Mouse (Mus musculus) midbrain, postnatal 0 days (tissue): Measurements from ENCODE around the gene Dclk2. TPM values are rescaled to one million over a fixed set of nuclear protein-coding genes. Genes with fewer than 3 reads are reported as not detected.

ENCODE experiments used
- ATAC-seq: fragments of 200-750 bp; cut with Nextera tagmentation; 2 replicates; pipeline ENCODE4 v1.8.0; 2017; ENCODE audit warnings: moderate number of reproducible peaks, mild to moderate bottlenecking, moderate TSS enrichment, moderate library complexity; ENCODE audit not compliant: low FRiP score
- DNase-seq: peaks from one replicate; pipeline ENCODE4 v3.0.0-alpha.2; 2015; ENCODE audit warnings: low spot score
- H3K27ac ChIP-seq: fragments of 300-500 bp; sonication (generic); 2 replicates; pipeline ENCODE4 v1.5.1; 2014; ENCODE audit warnings: low read depth, mild to moderate bottlenecking, low read length, mixed read lengths
- H3K27me3 ChIP-seq: fragments of 300-500 bp; sonication (generic); 2 replicates; pipeline ENCODE4 v1.6.1; 2014; ENCODE audit warnings: low read length, control low read depth, mixed read lengths; ENCODE audit not compliant: insufficient read depth
- H3K36me3 ChIP-seq: fragments of 300-500 bp; sonication (generic); 2 replicates; pipeline ENCODE4 v1.6.1; 2014; ENCODE audit warnings: low read length, control low read depth, mixed read lengths; ENCODE audit not compliant: insufficient read depth
- H3K4me1 ChIP-seq: fragments of 300-500 bp; sonication (generic); 2 replicates; pipeline ENCODE4 v1.6.1; 2014; ENCODE audit warnings: mild to moderate bottlenecking, control low read depth, antibody characterized with exemption, low read length, mixed read lengths; ENCODE audit not compliant: insufficient read depth
- H3K4me2 ChIP-seq: fragments of 300-500 bp; sonication (generic); 2 replicates; pipeline ENCODE4 v1.6.1; 2014; ENCODE audit warnings: low read depth, mild to moderate bottlenecking, low read length, mixed read lengths; ENCODE audit not compliant: poor library complexity, severe bottlenecking
- H3K4me3 ChIP-seq: fragments of 300-500 bp; sonication (generic); 2 replicates; pipeline ENCODE4 v1.5.1; 2014; ENCODE audit warnings: low read depth, mild to moderate bottlenecking, low read length, moderate library complexity
- H3K9ac ChIP-seq: fragments of 300-500 bp; sonication (generic); replicated peaks from 2 replicates; pipeline ENCODE4 v1.6.1; 2014; ENCODE audit warnings: mild to moderate bottlenecking, low read length, moderate library complexity, mixed read lengths; ENCODE audit not compliant: poor library complexity, severe bottlenecking
- H3K9me3 ChIP-seq: fragments of 300-500 bp; sonication (generic); 2 replicates; pipeline ENCODE4 v1.6.1; 2016; ENCODE audit warnings: low read length, control low read depth
- CTCF ChIP-seq: IDR thresholded peaks from 2 replicates; pipeline ENCODE4 v1.5.1; 2016; ENCODE audit warnings: antibody characterized with exemption, mild to moderate bottlenecking
- WGBS: fragments of 180-500 bp; shearing (Covaris S2); extraction: QIAGEN DNeasy Blood & Tissue Kit; methylation state at CpG from one replicate; pipeline ENCODE4 v1.1.7; 2014; 5-methylcytosine and 5-hydroxymethylcytosine counted together
- polyA plus RNA-seq: library from polyadenylated mRNA; unstranded; fragments of >200 nt; fragmentation: Nextera tagmentation; extraction: Ambion mirVana; gene quantifications from 2 replicates; pipeline ENCODE4 v1.2.1, GENCODE M21; 2015
- total RNA-seq: library from RNA; depleted of rRNA; stranded (reverse); fragments of >200 nt; gene quantifications from 2 replicates; pipeline ENCODE4 v1.2.3, GENCODE M21; 2014

Dclk2 gene
- total and polyA plus RNA-seq, 2 experiments from 2014 or later: 71.6 to 158 TPM

- H3K27ac ChIP-seq: no peak overlapping the region
- H3K9ac ChIP-seq: no peak overlapping the region
- H3K9me3 ChIP-seq: no peaks in the 10 kb centered on the region
- TF ChIP-seq CTCF: no peak
- ATAC-seq (no peak), DNase-seq (no peak)
- no peak overlapping the region for H3K4me3 ChIP-seq
- H3K4me1 ChIP-seq: no peaks in the 10 kb centered on the region
- 90% methylated on average over 10 of the region's 10 CpGs for WGBS
- H3K4me2 ChIP-seq: no peak overlapping the region
- no peaks in the 10 kb centered on the region for H3K36me3 ChIP-seq
- H3K27me3 ChIP-seq: no peaks in the 10 kb centered on the region
Measured at GRCm38 (mm10) chr3:86923686-86924085, 3.0 kb upstream of the Dclk2 start.

- peaks cover 16% of the 10 kb centered on the region for H3K4me1 ChIP-seq
- ATAC-seq: no peak
- TF ChIP-seq CTCF: no peak
- peak overlapping the region; percentile 70 for H3K4me3 ChIP-seq
- DNase-seq: no peak
- WGBS: 58% methylated on average over 18 of the region's 18 CpGs
- no peaks in the 10 kb centered on the region for H3K36me3 ChIP-seq
- H3K4me2 ChIP-seq: peak overlapping the region; percentile 72
- H3K9ac ChIP-seq: peak overlapping the region; percentile 78; the same call in 1 of the 2 replicates
- H3K9me3 ChIP-seq: no peaks in the 10 kb centered on the region
- H3K27me3 ChIP-seq: no peaks in the 10 kb centered on the region
- peak overlapping the region; percentile 84 for H3K27ac ChIP-seq
Measured at GRCm38 (mm10) chr3:86921181-86921975, 726 bp upstream of the Dclk2 start.

DNA sequence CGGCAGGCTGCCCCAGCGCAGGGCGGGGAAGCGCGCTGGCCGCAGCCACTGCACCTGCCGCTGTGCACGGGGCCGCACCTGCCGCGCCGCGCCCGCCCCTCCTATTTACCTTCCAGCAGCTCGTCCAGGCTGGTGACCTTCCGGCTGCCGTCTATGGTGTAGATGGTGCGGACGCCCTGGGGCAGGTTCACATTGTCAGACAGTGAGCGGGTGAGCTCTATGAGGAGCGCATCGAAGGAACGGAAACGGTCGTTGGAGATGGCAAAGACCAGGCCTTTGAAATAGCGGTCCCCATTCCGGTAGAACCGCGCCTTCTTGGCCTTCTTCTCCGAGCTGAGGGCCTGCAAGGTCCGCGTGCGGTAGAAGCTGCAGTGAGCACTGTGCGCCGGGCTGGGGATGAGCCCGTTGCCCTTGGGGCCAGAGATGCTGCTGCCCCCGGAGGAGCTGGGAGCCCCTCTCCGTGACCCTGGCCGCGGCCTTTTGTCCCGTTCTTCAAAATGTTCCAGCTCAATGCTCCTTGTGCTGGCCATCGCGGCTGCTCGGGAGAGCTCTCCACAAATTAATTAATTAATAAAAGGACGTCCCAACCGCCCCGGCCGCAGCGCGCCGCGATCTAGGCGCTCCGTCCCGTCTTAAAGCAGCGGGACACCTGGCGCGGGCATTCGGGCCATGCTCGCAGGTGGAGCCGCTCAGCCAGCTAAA is 860 bp downstream of the Dclk2 start:
- peak overlapping the region; percentile 72 for H3K4me2 ChIP-seq
- ATAC-seq (peak; percentile 51), DNase-seq (peak; percentile 46)
- peak overlapping the region; percentile 70 for H3K4me3 ChIP-seq
- no peaks in the 10 kb centered on the region for H3K9me3 ChIP-seq
- H3K9ac ChIP-seq: peak overlapping the region; percentile 78
- 1% methylated on average over 60 of the region's 61 CpGs for WGBS
- H3K4me1 ChIP-seq: peaks cover 22% of the 10 kb centered on the region
- peak overlapping the region; percentile 84 for H3K27ac ChIP-seq
- no peaks in the 10 kb centered on the region for H3K27me3 ChIP-seq
- TF ChIP-seq CTCF: no peak
- H3K36me3 ChIP-seq: no peaks in the 10 kb centered on the region

- Histone ChIP-seq H3K27ac (no peak overlapping the region), H3K9me3 (no peaks in the 10 kb centered on the region), H3K9ac (no peak overlapping the region), H3K4me3 (no peak overlapping the region), H3K27me3 (no peaks in the 10 kb centered on the region), H3K4me2 (peak overlapping the region; percentile 72), H3K36me3 (no peaks in the 10 kb centered on the region), H3K4me1 (peaks cover 22% of the 10 kb centered on the region)
- DNase-seq (no peak), ATAC-seq (no peak)
- 97% methylated on average over 5 of the region's 5 CpGs for WGBS
- TF ChIP-seq CTCF: no peak
Measured at GRCm38 (mm10) chr3:86917048-86917447, 3.6 kb downstream of the Dclk2 start.

DNA sequence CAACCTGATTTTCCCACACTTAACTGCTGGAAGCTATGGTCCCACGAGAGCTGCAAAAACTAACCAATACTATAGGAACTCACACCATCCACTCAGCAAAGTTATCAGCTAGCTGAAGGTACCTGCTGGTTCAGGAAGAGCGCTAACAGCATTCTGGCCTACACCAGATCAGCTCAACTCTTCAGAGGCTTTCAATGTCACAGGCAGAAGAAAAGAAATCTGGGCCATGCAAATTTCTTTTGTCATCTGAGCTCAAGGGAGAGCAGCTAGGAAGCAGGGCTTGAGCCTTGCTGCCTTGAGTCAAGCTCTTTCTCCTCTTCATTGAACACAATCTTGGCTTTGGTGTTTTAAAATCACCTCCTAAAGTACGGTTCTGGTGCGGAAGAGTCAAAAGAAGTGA is 4.0 kb downstream of the Dclk2 start:
- DNase-seq (no peak), ATAC-seq (no peak)
- TF ChIP-seq CTCF: no peak
- Histone ChIP-seq H3K4me1 (peaks cover 22% of the 10 kb centered on the region), H3K9me3 (no peaks in the 10 kb centered on the region), H3K27ac (no peak overlapping the region), H3K9ac (no peak overlapping the region), H3K36me3 (no peaks in the 10 kb centered on the region), H3K27me3 (no peaks in the 10 kb centered on the region), H3K4me2 (peak overlapping the region; percentile 72), H3K4me3 (0 out of 2 replicates have a peak overlapping the region, but pooled peaks have one; percentile 1)
- 93% methylated on average over 4 of the region's 4 CpGs for WGBS

- no peak overlapping the region for H3K9ac ChIP-seq
- no peak overlapping the region for H3K4me3 ChIP-seq
- H3K4me1 ChIP-seq: peaks cover 22% of the 10 kb centered on the region
- H3K27ac ChIP-seq: no peak overlapping the region
- no peak for ATAC-seq
- DNase-seq: no peak
- no peaks in the 10 kb centered on the region for H3K36me3 ChIP-seq
- 64% methylated on average over 13 of the region's 13 CpGs for WGBS
- no peaks in the 10 kb centered on the region for H3K27me3 ChIP-seq
- H3K9me3 ChIP-seq: no peaks in the 10 kb centered on the region
- H3K4me2 ChIP-seq: no peak overlapping the region
- peak; percentile 9; the same call in 1 of the 2 replicates for TF ChIP-seq CTCF
Measured at GRCm38 (mm10) chr3:86915291-86915690, 5.4 kb downstream of the Dclk2 start.
